Mouse (Mus musculus): ENCODE results near the gene Ppp2r3c. TPM values are rescaled to one million over a fixed set of nuclear protein-coding genes. Genes with fewer than 3 reads are reported as not detected.
"Not testable (repeated sequence)": the region's sequence is repeated elsewhere in the genome, so short reads cannot be mapped to it uniquely, and the experiment has no call there.

Gene Ppp2r3c
- polyA plus RNA-seq (2016; fragmentation: Nextera tagmentation; extraction: Ambion mirVana) = 28.2 and 29.0 TPM in 2 replicates

GRCm38 (mm10) chr12:55302485-55303441 lies at the start of gene Ppp2r3c:
Gene Ppp2r3c, minus strand, starts transcription at chr12:55302998.
- peak; percentile 91 for ATAC-seq (ENCODE audit: low FRiP score, low read depth)
- no peaks in the 10 kb centered on the region for H3K27me3 ChIP-seq
- H3K36me3 ChIP-seq = peaks cover 13% of the 10 kb centered on the region
- peak within 1 kb of the TSS; percentile 67 for H3K4me3 ChIP-seq
- peak within 1 kb of the TSS; percentile 67 for H3K4me2 ChIP-seq (replicated peaks)
- peak within 1 kb of the TSS; percentile 72 for H3K9ac ChIP-seq (replicated peaks)
- H3K9me3 ChIP-seq = no peaks in the 10 kb centered on the region
- WGBS = under 1% methylated on average over 55 of the region's 55 CpGs
- H3K27ac ChIP-seq (replicated peaks) = peak within 1 kb of the TSS; percentile 84
- H3K4me1 ChIP-seq = peaks cover 27% of the 10 kb centered on the region

- H3K4me3 ChIP-seq = no peak overlapping the region
- H3K4me2 ChIP-seq (replicated peaks) = no peak overlapping the region
- H3K27me3 ChIP-seq = no peaks in the 10 kb centered on the region
- H3K9me3 ChIP-seq = no peaks in the 10 kb centered on the region
- 0 out of 2 replicates have a peak overlapping the region, but pooled peaks have one; percentile 20 for H3K27ac ChIP-seq (replicated peaks)
- 86% methylated on average over 13 of the region's 13 CpGs for WGBS
- no peak for ATAC-seq (ENCODE audit: low FRiP score, low read depth)
- no peaks in the 10 kb centered on the region for H3K4me1 ChIP-seq
- no peak overlapping the region for H3K9ac ChIP-seq (replicated peaks)
- H3K36me3 ChIP-seq = no peaks in the 10 kb centered on the region
These were observed 41.8 kb upstream of the Ppp2r3c start for GRCm38 (mm10) chr12:55344583-55344982.

DNA sequence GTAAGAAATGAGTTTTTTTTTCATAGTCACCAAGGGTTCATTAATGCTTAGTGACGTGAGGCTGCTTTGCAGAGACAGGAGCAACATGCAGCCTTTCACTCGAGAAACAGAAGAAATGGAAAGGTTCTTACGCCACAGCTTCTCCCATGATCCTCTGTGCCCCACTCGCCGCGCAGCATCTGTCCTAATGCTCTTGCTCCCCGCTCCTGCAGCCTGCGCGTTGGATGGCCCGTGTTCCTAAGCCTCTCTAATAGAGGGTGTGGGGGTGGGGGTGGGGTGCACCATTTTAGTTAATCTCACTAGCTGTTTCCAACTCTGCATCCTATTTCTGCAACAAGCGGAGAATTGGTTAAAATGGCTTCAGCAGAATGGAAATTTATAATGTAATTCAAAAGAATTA lies 41.2 kb upstream of the Ppp2r3c start:
- H3K9me3 ChIP-seq = no peaks in the 10 kb centered on the region
- H3K4me1 ChIP-seq = no peaks in the 10 kb centered on the region
- no peaks in the 10 kb centered on the region for H3K27me3 ChIP-seq
- H3K4me3 ChIP-seq = no peak overlapping the region
- peak overlapping the region; percentile 52; the same call in 1 of the 2 replicates for H3K27ac ChIP-seq (replicated peaks)
- no peak for ATAC-seq (ENCODE audit: low FRiP score, low read depth)
- H3K9ac ChIP-seq (replicated peaks) = no peak overlapping the region
- H3K4me2 ChIP-seq (replicated peaks) = no peak overlapping the region
- no peaks in the 10 kb centered on the region for H3K36me3 ChIP-seq
- 76% methylated on average over 11 of the region's 11 CpGs for WGBS

- not testable (repeated sequence) for H3K9me3 ChIP-seq; H3K27ac ChIP-seq (replicated peaks); H3K4me1 ChIP-seq; H3K9ac ChIP-seq (replicated peaks); H3K27me3 ChIP-seq; H3K36me3 ChIP-seq; H3K4me3 ChIP-seq; ATAC-seq (ENCODE audit: low FRiP score, low read depth); H3K4me2 ChIP-seq (replicated peaks)
- 82% methylated on average over 1 of the region's 1 CpGs for WGBS
These were observed 40.2 kb upstream of the Ppp2r3c start for GRCm38 (mm10) chr12:55343045-55343444.

GRCm38 (mm10) chr12:55338490-55338889 lies 35.7 kb upstream of the Ppp2r3c start:
- H3K9me3 ChIP-seq; H3K27ac ChIP-seq (replicated peaks); ATAC-seq (ENCODE audit: low FRiP score, low read depth); H3K36me3 ChIP-seq; H3K4me3 ChIP-seq; H3K9ac ChIP-seq (replicated peaks); H3K4me2 ChIP-seq (replicated peaks); H3K27me3 ChIP-seq; H3K4me1 ChIP-seq: not testable (repeated sequence)
- 72% methylated on average over 2 of the region's 2 CpGs for WGBS

DNA sequence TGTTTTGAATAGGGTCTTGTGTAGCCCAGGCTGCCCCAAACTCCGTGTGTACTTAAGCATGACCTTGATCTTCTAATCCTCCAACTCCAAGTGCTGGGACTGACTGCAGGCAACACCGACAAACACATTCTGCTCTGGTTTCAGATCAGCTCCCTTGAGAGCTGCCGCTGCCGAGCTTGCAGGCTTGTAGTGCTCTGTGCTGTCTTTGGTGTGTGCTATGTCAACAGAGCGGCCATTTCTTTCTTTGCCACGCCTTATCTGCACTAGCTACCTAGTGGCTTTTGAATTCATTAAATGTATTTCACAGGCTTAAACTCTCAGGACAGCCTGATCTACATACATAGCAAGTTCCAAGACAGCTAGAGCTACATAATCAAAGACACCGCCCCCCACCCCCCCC lies 30.9 kb upstream of the Ppp2r3c start:
- Histone ChIP-seq H3K9me3 (no peaks in the 10 kb centered on the region), H3K4me3 (no peak overlapping the region), H3K9ac (replicated peaks) (no peak overlapping the region), H3K27me3 (no peaks in the 10 kb centered on the region), H3K4me1 (no peaks in the 10 kb centered on the region), H3K4me2 (replicated peaks) (no peak overlapping the region), H3K36me3 (no peaks in the 10 kb centered on the region), H3K27ac (replicated peaks) (no peak overlapping the region)
- WGBS = 86% methylated on average over 7 of the region's 7 CpGs
- no peak for ATAC-seq (ENCODE audit: low FRiP score, low read depth)

- 94% methylated on average over 7 of the region's 7 CpGs for WGBS
- no peak for ATAC-seq (ENCODE audit: low FRiP score, low read depth)
- H3K4me2 ChIP-seq (replicated peaks) = no peak overlapping the region
These were observed 26.6 kb upstream of the Ppp2r3c start for GRCm38 (mm10) chr12:55329351-55329750.

GRCm38 (mm10) chr12:55328784-55329183 lies 26.0 kb upstream of the Ppp2r3c start:
- Histone ChIP-seq H3K4me3 (no peak overlapping the region), H3K36me3 (no peaks in the 10 kb centered on the region), H3K9me3 (no peaks in the 10 kb centered on the region), H3K27me3 (no peaks in the 10 kb centered on the region), H3K9ac (replicated peaks) (no peak overlapping the region), H3K4me2 (replicated peaks) (no peak overlapping the region), H3K4me1 (no peaks in the 10 kb centered on the region), H3K27ac (replicated peaks) (no peak overlapping the region)
- WGBS = 92% methylated on average over 4 of the region's 4 CpGs
- ATAC-seq (ENCODE audit: low FRiP score, low read depth) = no peak

More at GRCm38 (mm10) chr12:55329351-55329750, 26.6 kb upstream of the Ppp2r3c start:
- Histone ChIP-seq H3K4me1 (no peaks in the 10 kb centered on the region), H3K9ac (replicated peaks) (no peak overlapping the region), H3K4me3 (no peak overlapping the region), H3K27ac (replicated peaks) (no peak overlapping the region), H3K27me3 (no peaks in the 10 kb centered on the region), H3K9me3 (no peaks in the 10 kb centered on the region), H3K36me3 (no peaks in the 10 kb centered on the region)

GRCm38 (mm10) chr12:55325702-55326101 lies 22.9 kb upstream of the Ppp2r3c start:
- Histone ChIP-seq H3K9me3 (no peaks in the 10 kb centered on the region), H3K4me2 (replicated peaks) (no peak overlapping the region), H3K4me3 (no peak overlapping the region), H3K27ac (replicated peaks) (no peak overlapping the region), H3K36me3 (no peaks in the 10 kb centered on the region), H3K4me1 (no peaks in the 10 kb centered on the region), H3K27me3 (no peaks in the 10 kb centered on the region), H3K9ac (replicated peaks) (no peak overlapping the region)
- WGBS = 93% methylated on average over 7 of the region's 7 CpGs
- ATAC-seq (ENCODE audit: low FRiP score, low read depth) = no peak

DNA sequence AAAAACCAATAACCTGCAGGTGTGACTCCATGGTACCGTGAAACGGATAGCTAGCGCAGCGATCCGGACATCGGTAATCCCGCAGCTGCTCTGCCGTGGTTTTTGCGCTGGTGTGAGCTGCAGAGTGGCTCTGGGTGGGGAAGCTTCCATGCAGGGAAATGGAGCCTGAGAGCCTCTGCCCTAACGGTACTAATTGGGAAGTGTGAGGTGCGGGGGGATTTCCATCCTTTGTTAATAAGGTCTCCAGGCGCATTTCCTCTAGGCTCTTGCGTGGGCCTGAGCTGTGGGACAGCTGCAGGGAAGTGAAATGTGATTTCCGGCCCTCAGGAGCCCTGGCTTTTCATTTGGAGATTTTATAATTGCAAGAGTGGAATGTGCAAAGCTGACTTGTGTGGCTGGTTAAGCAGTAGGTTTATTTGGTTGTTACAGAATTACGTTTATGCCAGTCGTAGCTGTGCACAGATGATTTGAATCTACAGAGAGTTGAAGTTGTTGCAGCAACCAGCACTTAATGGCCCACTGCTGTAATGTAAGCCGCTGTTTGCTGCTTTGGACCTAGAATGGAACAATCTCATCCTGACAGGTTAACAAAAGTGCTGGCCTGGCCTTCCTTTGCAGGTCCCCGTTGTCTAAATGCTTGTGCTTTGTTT lies 19.0 kb upstream of the Ppp2r3c start:
- Histone ChIP-seq H3K4me2 (replicated peaks) (no peak overlapping the region), H3K27me3 (no peaks in the 10 kb centered on the region), H3K4me3 (no peak overlapping the region), H3K4me1 (no peaks in the 10 kb centered on the region), H3K9ac (replicated peaks) (no peak overlapping the region), H3K36me3 (0 out of 2 replicates have a peak, but pooled peaks cover 4% of the 10 kb centered on the region), H3K27ac (replicated peaks) (peak overlapping the region; percentile 4; the same call in 1 of the 2 replicates), H3K9me3 (no peaks in the 10 kb centered on the region)
- no peak for ATAC-seq (ENCODE audit: low FRiP score, low read depth)
- 86% methylated on average over 18 of the region's 18 CpGs for WGBS

DNA sequence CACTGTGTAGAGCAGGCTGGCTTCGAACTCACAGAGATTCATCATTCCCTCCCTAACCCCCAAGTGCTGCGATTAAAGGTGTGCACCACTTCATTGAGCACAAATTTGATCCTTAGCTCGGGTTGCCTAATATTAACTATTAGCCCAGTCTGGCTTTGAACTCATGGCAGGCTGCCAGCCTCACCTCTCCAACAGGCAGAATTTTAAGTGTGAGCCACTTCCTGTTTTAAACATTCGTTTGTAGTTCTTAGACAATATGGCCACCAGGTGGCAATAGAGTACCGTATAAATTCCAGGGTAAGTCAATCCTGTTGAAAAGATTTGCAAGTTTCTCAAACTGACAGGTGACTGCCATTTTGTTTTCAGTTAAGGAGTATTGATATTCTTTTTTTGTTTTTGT lies 12.4 kb upstream of the Ppp2r3c start:
- WGBS = 55% methylated on average over 5 of the region's 5 CpGs
- H3K4me2 ChIP-seq (replicated peaks) = no peak overlapping the region
- ATAC-seq (ENCODE audit: low FRiP score, low read depth) = no peak
- H3K4me1 ChIP-seq = no peaks in the 10 kb centered on the region
- H3K4me3 ChIP-seq = no peak overlapping the region
- H3K9ac ChIP-seq (replicated peaks) = no peak overlapping the region
- H3K36me3 ChIP-seq = 0 out of 2 replicates have a peak, but pooled peaks cover 4% of the 10 kb centered on the region
- no peak overlapping the region for H3K27ac ChIP-seq (replicated peaks)
- no peaks in the 10 kb centered on the region for H3K27me3 ChIP-seq
- H3K9me3 ChIP-seq = no peaks in the 10 kb centered on the region

DNA sequence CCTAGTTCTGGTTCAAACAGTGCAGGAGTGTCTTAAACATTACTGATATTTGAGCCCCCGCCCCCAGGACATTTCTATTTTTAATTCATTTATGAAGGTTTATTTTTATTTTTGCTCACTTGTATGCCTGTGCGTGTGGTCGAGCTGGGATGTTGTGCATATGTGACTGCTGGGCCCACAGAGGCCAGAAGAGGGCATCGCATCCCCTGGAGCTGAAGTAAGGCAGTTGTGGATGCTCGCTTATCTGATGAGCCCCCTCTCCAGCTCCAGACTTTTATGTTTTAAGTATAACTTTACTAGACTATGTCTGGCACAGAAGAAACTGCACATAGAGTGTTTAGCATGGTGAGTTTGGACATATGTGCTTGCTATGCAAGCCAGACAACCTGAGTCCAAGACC lies 11.1 kb upstream of the Ppp2r3c start:
- H3K27ac ChIP-seq (replicated peaks) = no peak overlapping the region
- no peaks in the 10 kb centered on the region for H3K9me3 ChIP-seq
- H3K27me3 ChIP-seq = no peaks in the 10 kb centered on the region
- ATAC-seq (ENCODE audit: low FRiP score, low read depth) = no peak
- 87% methylated on average over 5 of the region's 5 CpGs for WGBS
- H3K4me1 ChIP-seq = no peaks in the 10 kb centered on the region
- no peak overlapping the region for H3K9ac ChIP-seq (replicated peaks)
- H3K4me3 ChIP-seq = no peak overlapping the region
- H3K36me3 ChIP-seq = peaks cover 6% of the 10 kb centered on the region; the same call in 1 of the 2 replicates
- H3K4me2 ChIP-seq (replicated peaks) = no peak overlapping the region
